Mouse (Mus musculus): ENCODE data around the gene Vmn1r167. TPM values are rescaled to one million over a fixed set of nuclear protein-coding genes. Genes with fewer than 3 reads are reported as not detected.
"Not testable (repeated sequence)": the region's sequence is repeated elsewhere in the genome, so short reads cannot be mapped to it uniquely, and the experiment has no call there.

Gene Vmn1r167
- not detected for total RNA-seq (2021)

- intact Hi-C loops (cut with DNase I); DNase-seq (ENCODE audit: low spot score in 2 of 2): not testable (repeated sequence)
Measured at GRCm38 (mm10) chr7:23507106-23507505, at the start of gene Vmn1r167. TSS of gene Vmn1r167 (minus strand) at chr7:23507206.

DNA sequence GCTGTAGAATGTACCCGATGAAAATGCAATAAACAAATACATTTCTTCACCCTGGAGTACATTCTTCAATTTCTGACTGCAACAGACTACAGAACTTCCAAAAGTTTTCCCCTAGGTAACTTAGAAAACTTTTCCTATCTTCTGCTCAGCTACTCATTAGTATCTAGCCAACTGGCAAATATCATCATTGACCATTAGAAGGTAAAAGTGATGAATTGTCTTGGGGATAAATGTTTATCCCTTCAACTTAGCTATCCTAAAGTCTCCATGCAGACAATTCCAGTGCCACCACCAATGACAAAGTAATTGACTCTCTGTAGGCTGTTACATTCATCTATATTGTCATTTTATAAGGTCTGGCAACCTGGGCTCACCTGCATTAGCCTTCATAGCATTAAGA, 32.4 kb upstream of the Vmn1r167 start, which contains the start of gene Vmn1r168:
TSS of gene Vmn1r168 (plus strand) at position 301 of the 400 bp plus-strand sequence.
- intact Hi-C loops (cut with DNase I); DNase-seq (ENCODE audit: low spot score in 2 of 2): not testable (repeated sequence)

- DNase-seq (ENCODE audit: low spot score in 2 of 2); intact Hi-C loops (cut with DNase I): not testable (repeated sequence)
Measured at GRCm38 (mm10) chr7:23472886-23473285, 34.1 kb downstream of the Vmn1r167 start.

DNA sequence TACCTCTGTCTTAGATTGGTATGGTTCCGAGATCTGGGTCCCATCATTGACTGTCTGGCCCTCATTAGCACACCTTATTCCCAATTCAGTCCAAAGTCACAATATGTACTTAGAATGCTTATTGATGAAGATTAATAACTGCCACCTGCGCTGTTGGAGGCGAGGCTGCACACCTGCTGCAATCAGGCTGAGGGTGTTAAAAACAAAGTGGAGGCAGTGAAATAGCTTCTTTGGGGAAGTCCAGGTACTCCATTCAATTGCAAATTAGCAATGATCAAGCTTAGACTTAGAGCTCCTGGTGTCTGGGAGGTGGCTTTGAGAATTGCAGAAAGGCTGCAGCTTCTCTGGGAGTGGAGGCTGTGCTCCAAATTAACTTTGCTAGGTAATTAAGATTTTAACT, 36.2 kb downstream of the Vmn1r167 start:
- DNase-seq (ENCODE audit: low spot score in 2 of 2); intact Hi-C loops (cut with DNase I): not testable (repeated sequence)

- intact Hi-C loops (cut with DNase I), result not testable (repeated sequence)
Measured at GRCm38 (mm10) chr7:23470201-23470600, 36.8 kb downstream of the Vmn1r167 start.

More at GRCm38 (mm10) chr7:23470201-23470600, 36.8 kb downstream of the Vmn1r167 start:
- not testable (repeated sequence) for DNase-seq (ENCODE audit: low spot score in 2 of 2)

Other genes starting within 250 kb of the Vmn1r167 start
- gene Gm6902, start 228.3 kb downstream of the Vmn1r167 start, total RNA-seq (2021), result not detected
- gene Nlrp4e, start 206.0 kb downstream of the Vmn1r167 start, total RNA-seq (2021), result not detected
- gene Nlrp5, start 121.3 kb downstream of the Vmn1r167 start, total RNA-seq (2021), result not detected
- not detected for gene Vmn1r168, start 32.5 kb upstream of the Vmn1r167 start, total RNA-seq (2021)
- gene Vmn1r169, start 68.3 kb upstream of the Vmn1r167 start, total RNA-seq (2021), result not detected
- not detected for gene Vmn1r170, start 99.0 kb upstream of the Vmn1r167 start, total RNA-seq (2021)
- gene Vmn1r171, start 123.5 kb upstream of the Vmn1r167 start, total RNA-seq (2021), result not detected
- not detected for gene Vmn1r172, start 151.1 kb upstream of the Vmn1r167 start, total RNA-seq (2021)
- not detected for gene Vmn1r173, start 193.5 kb upstream of the Vmn1r167 start, total RNA-seq (2021)
- gene Vmn1r174, start 245.1 kb upstream of the Vmn1r167 start, total RNA-seq (2021), result not detected

Data from left cerebral cortex, postnatal 36 days (tissue).